Mouse (Mus musculus) heart, postnatal 0 days (tissue): Measurements from ENCODE around the gene Wdr38.

ENCODE experiments used
- CTCF ChIP-seq: IDR thresholded peaks from 2 replicates; pipeline ENCODE4 v1.5.1; 2016; ENCODE audit warnings: antibody characterized with exemption, control low read depth, low read depth
- EP300 ChIP-seq: IDR thresholded peaks from 2 replicates; pipeline ENCODE4 v1.6.1; 2016; ENCODE audit warnings: antibody characterized with exemption, low read depth

- TF ChIP-seq CTCF (no peak), EP300 (no peak)
These were observed 3.3 kb downstream of the Wdr38 start for GRCm38 (mm10) chr2:39000587-39000919.
